Mouse (Mus musculus) liver, embryonic 15.5 days (tissue): ENCODE data around the gene Sh3glb1. TPM values are rescaled to one million over a fixed set of nuclear protein-coding genes. Genes with fewer than 3 reads are reported as not detected.
A peak's percentile ranks its signal among the peaks of the same experiment; 100 is the strongest.
"Not testable (repeated sequence)": the region's sequence is repeated elsewhere in the genome, so short reads cannot be mapped to it uniquely, and the experiment has no call there.

ENCODE experiments used
- ATAC-seq: fragments of 200-750 bp; cut with Nextera tagmentation; 2 replicates; pipeline ENCODE4 v1.8.0; 2017; ENCODE audit warnings: moderate number of reproducible peaks, mild to moderate bottlenecking, moderate library complexity; ENCODE audit not compliant: insufficient read depth
- H3K27ac ChIP-seq: fragments of 300-500 bp; sonication (generic); replicated peaks from 2 replicates; pipeline ENCODE4 v1.5.1; 2015; ENCODE audit warnings: mild to moderate bottlenecking, inconsistent platforms
- H3K27me3 ChIP-seq: fragments of 300-500 bp; sonication (generic); 2 replicates; pipeline ENCODE4 v1.6.1; 2015; ENCODE audit warnings: mild to moderate bottlenecking, inconsistent platforms
- H3K36me3 ChIP-seq: fragments of 300-500 bp; sonication (generic); replicated peaks from 2 replicates; pipeline ENCODE4 v1.6.1; 2015; ENCODE audit warnings: moderate library complexity, mild to moderate bottlenecking, inconsistent platforms
- H3K4me1 ChIP-seq: fragments of 300-500 bp; sonication (generic); replicated peaks from 2 replicates; pipeline ENCODE4 v1.6.1; 2015; ENCODE audit warnings: inconsistent platforms
- H3K4me2 ChIP-seq: fragments of 300-500 bp; sonication (generic); 2 replicates; pipeline ENCODE4 v1.6.1; 2015; ENCODE audit warnings: moderate library complexity, mild to moderate bottlenecking, inconsistent platforms
- H3K4me3 ChIP-seq: fragments of 300-500 bp; sonication (generic); replicated peaks from 2 replicates; pipeline ENCODE4 v1.5.1; 2015; ENCODE audit warnings: mild to moderate bottlenecking, inconsistent platforms
- H3K9ac ChIP-seq: fragments of 300-500 bp; sonication (generic); 2 replicates; pipeline ENCODE4 v1.6.1; 2015; ENCODE audit warnings: moderate library complexity, mild to moderate bottlenecking, inconsistent platforms
- H3K9me3 ChIP-seq: fragments of 300-500 bp; sonication (generic); replicated peaks from 2 replicates; pipeline ENCODE4 v1.6.1; 2016; ENCODE audit warnings: inconsistent platforms
- WGBS: fragments of 180-500 bp; shearing (Covaris S2); methylation state at CpG from one replicate; pipeline ENCODE4 v1.1.7; 2015; ENCODE audit warnings: mixed read lengths; ENCODE audit not compliant: insufficient replicate concordance; 5-methylcytosine and 5-hydroxymethylcytosine counted together
- polyA plus RNA-seq: library from polyadenylated mRNA; unstranded; fragments of >200 nt; fragmentation: Nextera tagmentation; extraction: Ambion mirVana; gene quantifications from 2 replicates; pipeline ENCODE4 v1.2.1, GENCODE M21; 2015

The Sh3glb1 gene
- polyA plus RNA-seq = 79.7 and 86.7 TPM in 2 replicates

DNA sequence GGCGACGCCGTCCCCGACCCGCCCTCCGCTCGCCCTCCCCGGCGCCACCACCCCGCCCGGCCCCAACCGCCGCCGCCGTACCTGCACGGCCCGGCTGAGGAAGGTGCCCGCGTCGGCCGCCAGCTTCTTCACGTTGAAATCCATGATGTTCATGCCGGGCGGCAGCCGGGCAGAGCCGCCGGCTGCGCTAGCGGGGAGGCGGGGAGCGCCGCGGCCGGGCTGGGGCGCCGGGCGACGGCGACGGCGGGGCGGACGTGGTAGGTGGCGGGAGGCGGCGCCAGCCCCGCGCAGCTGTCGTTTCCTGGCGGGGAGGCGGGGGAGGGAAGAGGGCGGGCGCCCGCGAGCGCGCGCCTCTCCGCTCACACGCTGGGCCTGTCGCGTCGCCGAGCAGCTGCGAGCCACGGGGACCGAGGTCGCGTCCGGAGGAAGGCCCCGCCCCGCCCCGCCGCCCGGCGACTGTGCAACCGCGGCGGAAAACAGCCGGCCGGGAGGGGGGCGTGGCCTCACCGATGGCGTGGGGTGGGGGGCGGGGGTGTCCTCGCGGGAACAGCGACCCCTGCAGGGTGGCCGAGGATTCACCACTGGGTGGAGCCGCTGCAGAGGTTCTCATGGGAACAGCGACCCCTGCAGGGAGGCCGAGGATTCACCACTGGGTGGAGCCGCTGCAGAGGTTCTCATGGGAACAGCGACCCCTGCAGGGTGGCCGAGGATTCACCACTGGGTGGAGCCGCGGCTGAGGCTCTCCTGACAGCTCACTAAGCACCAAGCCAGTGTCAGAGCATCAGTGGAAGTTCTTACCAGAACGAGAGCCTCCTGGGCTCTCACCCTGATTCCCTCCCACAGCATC is at the start of gene Sh3glb1:
Gene Sh3glb1, minus strand, starts transcription at position 435 of the 847 bp plus-strand sequence.
- under 1% methylated on average over 91 of the region's 98 CpGs for WGBS
- peak within 1 kb of the TSS; percentile 100 for H3K27ac ChIP-seq
- H3K9me3 ChIP-seq = no peaks in the 10 kb centered on the region
- no peaks in the 10 kb centered on the region for H3K36me3 ChIP-seq
- H3K4me2 ChIP-seq = peak within 1 kb of the TSS; percentile 74
- no peaks in the 10 kb centered on the region for H3K27me3 ChIP-seq
- H3K4me1 ChIP-seq = peaks cover 43% of the 10 kb centered on the region
- peak; percentile 87 for ATAC-seq
- H3K9ac ChIP-seq = peak within 1 kb of the TSS; percentile 87
- H3K4me3 ChIP-seq = peak within 1 kb of the TSS; percentile 73

- no peak for ATAC-seq
- no peak overlapping the region for H3K4me2 ChIP-seq
Measured at GRCm38 (mm10) chr3:144765161-144765560, 45.0 kb upstream of the Sh3glb1 start.

GRCm38 (mm10) chr3:144761454-144761853 is 41.3 kb upstream of the Sh3glb1 start:
- no peaks in the 10 kb centered on the region for H3K9me3 ChIP-seq
- ATAC-seq = no peak
- no peak overlapping the region for H3K27ac ChIP-seq
- H3K27me3 ChIP-seq = no peaks in the 10 kb centered on the region
- no peak overlapping the region for H3K4me3 ChIP-seq
- WGBS = 30% methylated on average over 6 of the region's 6 CpGs
- no peak overlapping the region for H3K9ac ChIP-seq
- H3K36me3 ChIP-seq = no peaks in the 10 kb centered on the region
- H3K4me2 ChIP-seq = peak overlapping the region; percentile 38; the same call in 1 of the 2 replicates
- peaks cover 10% of the 10 kb centered on the region for H3K4me1 ChIP-seq

More at GRCm38 (mm10) chr3:144765161-144765560, 45.0 kb upstream of the Sh3glb1 start:
- H3K4me3 ChIP-seq = no peak overlapping the region
- WGBS = 72% methylated on average over 4 of the region's 4 CpGs
- no peaks in the 10 kb centered on the region for H3K27me3 ChIP-seq
- no peaks in the 10 kb centered on the region for H3K9me3 ChIP-seq
- H3K27ac ChIP-seq = no peak overlapping the region
- no peak overlapping the region for H3K9ac ChIP-seq
- no peaks in the 10 kb centered on the region for H3K36me3 ChIP-seq
- H3K4me1 ChIP-seq = peaks cover 10% of the 10 kb centered on the region

- Histone ChIP-seq H3K27ac (0 out of 2 replicates have a peak within 1 kb of the TSS, but pooled peaks have one; percentile 45), H3K9me3 (no peaks in the 10 kb centered on the region), H3K4me1 (peaks cover 10% of the 10 kb centered on the region), H3K4me3 (peak within 1 kb of the TSS; percentile 17; the same call in 1 of the 2 replicates), H3K27me3 (no peaks in the 10 kb centered on the region), H3K9ac (no peak within 1 kb of the TSS), H3K4me2 (peak within 1 kb of the TSS; percentile 38), H3K36me3 (no peaks in the 10 kb centered on the region)
- 40% methylated on average over 10 of the region's 11 CpGs for WGBS
- ATAC-seq = peak; percentile 86
Measured at GRCm38 (mm10) chr3:144760592-144761309, 40.6 kb upstream of the Sh3glb1 start, which contains the start of gene Clca3a1. Clca3a1 (minus strand) TSS chr3:144760977.

- Histone ChIP-seq H3K9me3 (no peaks in the 10 kb centered on the region), H3K36me3 (no peaks in the 10 kb centered on the region), H3K27me3 (no peaks in the 10 kb centered on the region), H3K4me1 (peaks cover 10% of the 10 kb centered on the region), H3K9ac (no peak overlapping the region), H3K4me2 (no peak overlapping the region), H3K4me3 (no peak overlapping the region), H3K27ac (no peak overlapping the region)
- no peak for ATAC-seq
- WGBS = 62% methylated on average over 3 of the region's 3 CpGs
Measured at GRCm38 (mm10) chr3:144759719-144760118, 39.6 kb upstream of the Sh3glb1 start.

GRCm38 (mm10) chr3:144756103-144756502 is 36.0 kb upstream of the Sh3glb1 start:
- not testable (repeated sequence) for H3K4me2 ChIP-seq, H3K9ac ChIP-seq, H3K9me3 ChIP-seq, H3K4me3 ChIP-seq, H3K4me1 ChIP-seq, H3K27ac ChIP-seq, ATAC-seq, H3K36me3 ChIP-seq, H3K27me3 ChIP-seq
- 68% methylated on average over 8 of the region's 8 CpGs for WGBS

GRCm38 (mm10) chr3:144753120-144753519 is 33.0 kb upstream of the Sh3glb1 start:
- no peaks in the 10 kb centered on the region for H3K4me1 ChIP-seq
- H3K27me3 ChIP-seq = no peaks in the 10 kb centered on the region
- no peaks in the 10 kb centered on the region for H3K9me3 ChIP-seq
- no peak for ATAC-seq
- H3K36me3 ChIP-seq = no peaks in the 10 kb centered on the region
- no peak overlapping the region for H3K27ac ChIP-seq
- no peak overlapping the region for H3K9ac ChIP-seq
- WGBS = 3% methylated on average over 2 of the region's 2 CpGs
- H3K4me3 ChIP-seq = no peak overlapping the region
- no peak overlapping the region for H3K4me2 ChIP-seq

DNA sequence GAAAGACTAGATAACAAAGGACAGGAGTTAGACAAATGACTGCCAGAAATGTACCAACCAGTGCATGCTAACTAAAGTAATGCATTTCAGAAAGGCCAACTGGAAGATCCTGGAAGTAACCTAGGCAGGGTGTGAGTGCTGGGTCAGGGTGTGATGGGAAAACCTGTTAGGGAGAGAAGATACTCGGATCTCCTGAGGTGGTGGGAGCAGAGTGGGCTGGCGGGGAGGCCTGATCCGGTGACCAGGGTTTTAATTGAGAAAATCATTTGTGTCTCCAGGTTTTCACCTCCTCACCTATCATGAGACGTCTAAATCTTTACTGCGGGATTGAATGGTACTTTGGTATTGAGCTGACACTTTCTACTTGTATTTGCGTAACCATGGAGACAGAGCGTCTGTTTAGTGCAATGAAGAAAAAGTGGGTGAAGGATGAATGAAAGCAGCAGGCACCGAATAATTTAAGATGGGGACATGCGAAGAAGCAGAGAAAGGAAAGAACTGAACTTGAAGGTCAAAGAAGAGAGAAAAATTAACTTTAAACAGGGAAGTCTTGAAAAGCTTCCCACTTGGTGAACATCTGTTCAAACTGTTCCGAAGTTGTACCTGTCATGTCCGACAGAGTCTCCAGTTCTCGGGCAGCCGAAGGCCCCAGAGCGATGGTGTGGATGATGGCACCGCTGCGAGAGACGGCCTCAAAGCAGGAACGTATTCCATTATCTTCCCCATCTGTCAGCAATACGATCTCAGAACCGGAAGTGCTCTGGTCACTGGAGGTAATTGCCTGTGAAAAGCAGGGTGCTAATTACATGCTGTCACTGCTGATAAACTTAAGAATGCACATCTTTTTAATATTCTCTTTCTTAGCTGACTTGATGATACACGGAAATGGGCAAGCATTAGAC is 29.2 kb upstream of the Sh3glb1 start:
- not testable (repeated sequence) for H3K9ac ChIP-seq, H3K4me2 ChIP-seq, H3K27me3 ChIP-seq, H3K4me3 ChIP-seq, H3K4me1 ChIP-seq, H3K9me3 ChIP-seq, H3K27ac ChIP-seq, ATAC-seq, H3K36me3 ChIP-seq
- WGBS = 65% methylated on average over 20 of the region's 21 CpGs

DNA sequence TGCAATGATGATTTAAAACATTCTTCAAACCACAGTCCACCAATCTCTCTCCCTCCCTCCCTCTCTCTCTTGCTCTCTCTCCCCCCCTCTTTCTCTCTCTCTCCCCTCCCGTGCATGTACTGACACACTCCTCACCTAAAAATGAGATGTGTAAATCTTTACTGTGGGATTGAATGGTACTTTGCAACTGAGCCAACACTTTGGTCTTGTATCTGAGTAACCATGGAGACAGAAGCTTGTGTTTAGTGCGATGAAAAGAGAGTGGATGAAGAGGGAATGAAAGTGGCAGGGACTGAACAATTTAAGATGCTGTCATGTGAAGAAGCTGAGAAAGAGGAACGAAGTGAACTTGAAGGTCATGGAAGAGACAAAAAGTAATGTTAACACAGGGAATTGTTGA is 27.6 kb upstream of the Sh3glb1 start:
- 57% methylated on average over 3 of the region's 3 CpGs for WGBS
- not testable (repeated sequence) for H3K9me3 ChIP-seq, ATAC-seq, H3K4me2 ChIP-seq, H3K4me1 ChIP-seq, H3K27ac ChIP-seq, H3K9ac ChIP-seq, H3K4me3 ChIP-seq, H3K27me3 ChIP-seq, H3K36me3 ChIP-seq

- 68% methylated on average over 24 of the region's 24 CpGs for WGBS
- not testable (repeated sequence) for H3K9ac ChIP-seq, H3K4me1 ChIP-seq, H3K4me3 ChIP-seq, ATAC-seq, H3K27ac ChIP-seq, H3K9me3 ChIP-seq, H3K36me3 ChIP-seq, H3K27me3 ChIP-seq, H3K4me2 ChIP-seq
Measured at GRCm38 (mm10) chr3:144738396-144738795, 18.3 kb upstream of the Sh3glb1 start.
